Mouse (Mus musculus): ENCODE data around the gene Gkap1.

GRCm38 (mm10) chr13:58313758-58314157 is 38.3 kb upstream of the Gkap1 start:
- TF ChIP-seq CTCF (conservative IDR thresholded peaks at IDR 0.05; ENCODE audit: low read length) (no peak), NANOG (IDR thresholded peaks at IDR 0.05; ENCODE audit: borderline replicate concordance, low read length) (no peak)

Measured in E14TG2a.4 (cell line).